Mouse (Mus musculus) stomach, postnatal 0 days (tissue): ENCODE data around the gene Lnx1. TPM values are rescaled to one million over a fixed set of nuclear protein-coding genes. Genes with fewer than 3 reads are reported as not detected.

ENCODE experiments used
- ATAC-seq: fragments of 200-750 bp; cut with Nextera tagmentation; 2 replicates; pipeline ENCODE4 v1.8.0; 2017; ENCODE audit not compliant: low FRiP score, low TSS enrichment
- DNase-seq: peaks from one replicate; pipeline ENCODE4 v3.0.0-alpha.2; 2016; ENCODE audit warnings: low spot score
- H3K27ac ChIP-seq: fragments of 300-500 bp; sonication (generic); replicated peaks from 2 replicates; pipeline ENCODE4 v1.5.1; 2014; ENCODE audit warnings: mild to moderate bottlenecking, control low read depth
- H3K27me3 ChIP-seq: fragments of 300-500 bp; sonication (generic); 2 replicates; pipeline ENCODE4 v1.6.1; 2014; ENCODE audit warnings: low read length; ENCODE audit not compliant: control insufficient read depth, insufficient read depth
- H3K36me3 ChIP-seq: fragments of 300-500 bp; sonication (generic); 2 replicates; pipeline ENCODE4 v1.6.1; 2014; ENCODE audit warnings: low read length, mixed read lengths; ENCODE audit not compliant: control insufficient read depth, insufficient read depth
- H3K4me1 ChIP-seq: fragments of 300-500 bp; sonication (generic); replicated peaks from 2 replicates; pipeline ENCODE4 v1.6.1; 2014; ENCODE audit warnings: antibody characterized with exemption; ENCODE audit not compliant: control insufficient read depth, insufficient read depth
- H3K4me2 ChIP-seq: fragments of 300-500 bp; sonication (generic); replicated peaks from 2 replicates; pipeline ENCODE4 v1.6.1; 2014; ENCODE audit warnings: low read depth, mild to moderate bottlenecking, control low read depth, moderate library complexity
- H3K4me3 ChIP-seq: fragments of 300-500 bp; sonication (generic); 2 replicates; pipeline ENCODE4 v1.5.1; 2014; ENCODE audit warnings: low read depth, low read length, control low read depth
- H3K9ac ChIP-seq: fragments of 300-500 bp; sonication (generic); 2 replicates; pipeline ENCODE4 v1.6.1; 2014; ENCODE audit warnings: mild to moderate bottlenecking, low read length, control low read depth, mixed read lengths
- H3K9me3 ChIP-seq: fragments of 300-500 bp; sonication (generic); 2 replicates; pipeline ENCODE4 v1.6.1; 2016; ENCODE audit warnings: low read length; ENCODE audit not compliant: control insufficient read depth
- CTCF ChIP-seq: IDR thresholded peaks from 2 replicates; pipeline ENCODE4 v1.5.1; 2016; ENCODE audit warnings: antibody characterized with exemption, low read depth, mild to moderate bottlenecking, moderate library complexity
- EP300 ChIP-seq: optimal IDR thresholded peaks from 2 replicates; pipeline ENCODE3; 2016; ENCODE audit warnings: antibody characterized with exemption
- WGBS: fragments of 180-500 bp; shearing (Covaris S2); extraction: QIAGEN DNeasy Blood & Tissue Kit; methylation state at CpG from one replicate; pipeline ENCODE4 v1.1.7; 2014; 5-methylcytosine and 5-hydroxymethylcytosine counted together
- polyA plus RNA-seq: library from polyadenylated mRNA; unstranded; fragments of >200 nt; fragmentation: Nextera tagmentation; extraction: Ambion mirVana; gene quantifications from 2 replicates; pipeline ENCODE4 v1.2.1, GENCODE M21; 2015

Lnx1 gene
- polyA plus RNA-seq, 1 experiment from 2014 or later: 13.1 TPM

DNA sequence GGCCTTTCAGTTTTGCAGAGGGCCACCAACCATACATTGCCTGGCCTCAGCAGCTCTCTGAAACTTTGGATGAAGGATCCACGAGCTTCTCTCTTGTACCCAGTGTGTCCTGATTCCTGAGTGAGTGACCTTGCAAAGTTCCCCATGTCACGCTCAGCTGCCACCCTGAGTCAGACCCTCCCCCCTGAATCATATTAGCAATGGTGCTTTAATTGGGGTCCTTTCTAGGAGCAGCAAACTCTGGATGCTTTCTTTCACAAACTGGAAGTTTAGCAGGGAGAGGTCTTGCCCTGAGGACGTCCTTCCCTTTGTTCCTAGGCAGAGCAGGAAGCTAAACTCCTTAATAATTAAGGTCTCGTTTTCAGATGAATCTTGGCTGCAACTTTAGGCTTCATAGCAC is 22.8 kb upstream of the Lnx1 start:
- Histone ChIP-seq H3K4me2 (no peak overlapping the region), H3K27ac (no peak overlapping the region), H3K27me3 (no peaks in the 10 kb centered on the region), H3K9me3 (no peaks in the 10 kb centered on the region), H3K4me3 (no peak overlapping the region), H3K36me3 (no peaks in the 10 kb centered on the region), H3K4me1 (no peaks in the 10 kb centered on the region), H3K9ac (no peak overlapping the region)
- WGBS: 71% methylated on average over 4 of the region's 4 CpGs
- TF ChIP-seq EP300 (no peak), CTCF (no peak)
- no peak for DNase-seq
- ATAC-seq: no peak

DNA sequence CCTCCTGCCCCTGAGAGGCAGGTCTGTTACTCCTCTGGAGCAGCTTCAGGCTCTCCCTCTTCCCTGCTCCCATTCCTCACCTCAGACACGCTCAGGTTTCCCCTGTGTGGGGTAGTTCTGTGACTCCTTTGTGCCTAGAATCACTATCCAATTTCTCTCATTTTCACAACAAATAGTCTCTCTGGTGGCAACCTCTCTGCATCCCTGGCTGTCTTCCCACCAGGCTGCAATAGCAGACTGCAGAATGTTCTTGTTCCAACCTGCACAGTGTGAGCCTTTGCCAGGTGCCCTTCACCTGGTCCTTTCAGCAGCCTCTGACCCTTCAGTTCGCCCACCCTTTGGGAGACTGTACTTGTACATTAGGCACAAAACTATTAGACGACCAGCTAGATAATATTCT is 19.1 kb upstream of the Lnx1 start:
- no peak overlapping the region for H3K4me2 ChIP-seq
- ATAC-seq (no peak), DNase-seq (no peak)
- H3K27ac ChIP-seq: no peak overlapping the region
- no peak overlapping the region for H3K9ac ChIP-seq
- TF ChIP-seq CTCF (no peak), EP300 (no peak)
- H3K36me3 ChIP-seq: no peaks in the 10 kb centered on the region
- no peaks in the 10 kb centered on the region for H3K4me1 ChIP-seq
- H3K4me3 ChIP-seq: no peak overlapping the region
- no peaks in the 10 kb centered on the region for H3K9me3 ChIP-seq
- H3K27me3 ChIP-seq: no peaks in the 10 kb centered on the region
- 69% methylated on average over 3 of the region's 3 CpGs for WGBS

DNA sequence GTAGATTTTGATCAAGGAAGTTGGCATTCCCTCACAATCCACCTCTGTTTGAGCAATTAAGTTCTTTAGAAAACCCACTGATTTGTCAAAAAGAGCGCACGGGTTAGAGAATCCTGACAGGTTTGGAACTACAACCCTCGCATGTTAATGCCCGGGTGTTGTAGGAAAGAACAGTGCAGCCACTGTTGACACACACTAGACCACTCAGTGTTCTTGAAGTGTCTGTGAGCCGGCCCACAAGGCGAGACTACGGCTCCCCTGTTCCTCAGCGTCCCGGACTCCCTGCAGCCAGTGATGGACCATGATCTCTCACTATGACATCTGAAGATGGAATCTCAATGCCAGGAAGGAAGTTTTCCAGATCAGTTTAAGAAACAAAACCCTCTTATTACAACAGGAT is 17.9 kb upstream of the Lnx1 start:
- Histone ChIP-seq H3K27ac (no peak overlapping the region), H3K9me3 (no peaks in the 10 kb centered on the region), H3K4me3 (no peak overlapping the region), H3K9ac (no peak overlapping the region), H3K4me2 (no peak overlapping the region), H3K27me3 (no peaks in the 10 kb centered on the region), H3K36me3 (no peaks in the 10 kb centered on the region), H3K4me1 (no peaks in the 10 kb centered on the region)
- TF ChIP-seq EP300: no peak
- no peak for TF ChIP-seq CTCF
- DNase-seq (no peak), ATAC-seq (no peak)
- WGBS: 66% methylated on average over 9 of the region's 9 CpGs

DNA sequence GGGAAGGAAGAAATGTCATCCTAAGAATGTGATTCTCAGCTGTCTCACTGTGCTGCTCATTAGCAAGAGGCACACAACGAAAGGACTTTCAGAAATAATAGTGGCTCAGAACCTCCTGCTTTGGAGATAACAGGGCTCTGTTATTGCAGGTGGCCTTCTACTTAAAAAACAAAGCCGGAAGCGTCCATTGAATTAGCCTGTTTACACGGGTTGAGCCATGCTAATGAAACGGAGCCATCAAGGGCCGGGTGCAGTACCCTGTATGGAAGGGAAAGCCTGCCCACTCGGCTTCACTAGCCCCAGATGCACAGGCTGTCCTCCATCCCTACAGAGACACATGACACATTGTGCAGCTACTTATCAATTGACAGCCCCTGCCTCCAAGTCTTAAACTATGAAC is 13.5 kb upstream of the Lnx1 start:
- no peaks in the 10 kb centered on the region for H3K27me3 ChIP-seq
- WGBS: 32% methylated on average over 7 of the region's 7 CpGs
- H3K36me3 ChIP-seq: no peaks in the 10 kb centered on the region
- no peak for DNase-seq
- no peaks in the 10 kb centered on the region for H3K9me3 ChIP-seq
- H3K4me3 ChIP-seq: no peak overlapping the region
- no peak overlapping the region for H3K9ac ChIP-seq
- no peak overlapping the region for H3K27ac ChIP-seq
- H3K4me2 ChIP-seq: no peak overlapping the region
- TF ChIP-seq EP300 (no peak), CTCF (no peak)
- no peaks in the 10 kb centered on the region for H3K4me1 ChIP-seq
- no peak for ATAC-seq

DNA sequence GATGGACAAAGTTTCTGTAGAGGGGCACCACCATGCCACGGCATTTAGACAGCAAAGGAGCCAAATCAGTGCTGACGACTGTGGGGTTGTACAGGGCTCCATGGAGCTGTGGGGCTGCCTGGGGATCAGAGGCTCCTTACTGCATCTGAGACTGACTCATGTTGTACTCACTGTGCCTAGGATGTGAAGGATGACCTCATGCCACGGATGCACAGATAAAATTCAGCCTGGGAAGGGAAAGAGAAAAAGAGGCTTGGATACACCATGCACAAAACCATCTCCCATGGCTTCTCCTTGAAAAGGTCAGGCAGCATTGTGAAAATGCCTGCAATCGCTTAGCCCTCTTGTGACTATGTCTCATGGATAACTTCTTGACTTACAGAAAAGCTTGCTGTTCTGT is 10.1 kb upstream of the Lnx1 start:
- no peak for ATAC-seq
- no peak overlapping the region for H3K4me2 ChIP-seq
- no peaks in the 10 kb centered on the region for H3K4me1 ChIP-seq
- H3K36me3 ChIP-seq: no peaks in the 10 kb centered on the region
- no peak for TF ChIP-seq EP300
- no peak for TF ChIP-seq CTCF
- H3K27ac ChIP-seq: no peak overlapping the region
- no peaks in the 10 kb centered on the region for H3K9me3 ChIP-seq
- WGBS: 78% methylated on average over 4 of the region's 4 CpGs
- H3K27me3 ChIP-seq: no peaks in the 10 kb centered on the region
- no peak overlapping the region for H3K9ac ChIP-seq
- no peak for DNase-seq
- no peak overlapping the region for H3K4me3 ChIP-seq

DNA sequence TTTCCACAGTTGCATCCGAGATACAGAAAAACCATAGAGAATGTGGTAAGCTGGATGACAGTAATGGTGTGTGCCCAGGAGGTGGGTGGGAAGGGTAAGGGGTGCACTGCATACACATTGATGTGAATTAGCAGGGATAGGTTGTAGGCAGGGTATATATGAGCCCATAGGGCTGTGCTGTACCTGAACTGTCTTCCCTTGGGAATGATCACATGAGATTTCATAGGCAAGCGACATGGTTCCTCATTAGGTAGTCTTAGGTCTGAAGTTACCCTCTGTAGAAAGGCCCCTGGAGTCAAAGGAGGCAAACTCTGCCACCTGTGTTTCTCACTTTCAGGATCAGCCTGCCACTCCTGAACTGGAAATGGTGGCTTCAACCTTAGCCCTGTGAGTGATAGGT is 9.3 kb upstream of the Lnx1 start:
- ATAC-seq (no peak), DNase-seq (no peak)
- H3K36me3 ChIP-seq: no peaks in the 10 kb centered on the region
- no peak overlapping the region for H3K9ac ChIP-seq
- H3K4me1 ChIP-seq: no peaks in the 10 kb centered on the region
- 86% methylated on average over 2 of the region's 2 CpGs for WGBS
- H3K9me3 ChIP-seq: no peaks in the 10 kb centered on the region
- H3K4me3 ChIP-seq: no peak overlapping the region
- TF ChIP-seq CTCF (no peak), EP300 (no peak)
- H3K27me3 ChIP-seq: no peaks in the 10 kb centered on the region
- no peak overlapping the region for H3K4me2 ChIP-seq
- no peak overlapping the region for H3K27ac ChIP-seq
